Mouse (Mus musculus) liver, embryonic 16.5 days (tissue): ENCODE measurements around the gene Igflr1. TPM values are rescaled to one million over a fixed set of nuclear protein-coding genes. Genes with fewer than 3 reads are reported as not detected.

Source experiments
- ATAC-seq: fragments of 200-750 bp; cut with Nextera tagmentation; 2 replicates; pipeline ENCODE4 v1.8.0; 2017; ENCODE audit warnings: low read depth, mild to moderate bottlenecking, moderate number of reproducible peaks, moderate library complexity
- H3K27ac ChIP-seq: fragments of 300-500 bp; sonication (generic); 2 replicates; pipeline ENCODE4 v1.5.1; 2014; ENCODE audit warnings: mild to moderate bottlenecking, low read length
- H3K27me3 ChIP-seq: fragments of 300-500 bp; sonication (generic); 2 replicates; pipeline ENCODE4 v1.6.1; 2014; ENCODE audit warnings: low read depth, low read length, mixed read lengths; ENCODE audit not compliant: control insufficient read depth, insufficient read depth
- H3K36me3 ChIP-seq: fragments of 300-500 bp; sonication (generic); 2 replicates; pipeline ENCODE4 v1.6.1; 2014; ENCODE audit warnings: mild to moderate bottlenecking; ENCODE audit not compliant: control insufficient read depth, insufficient read depth
- H3K4me1 ChIP-seq: fragments of 300-500 bp; sonication (generic); 2 replicates; pipeline ENCODE4 v1.6.1; 2014; ENCODE audit warnings: low read depth, low read length, mixed read lengths; ENCODE audit not compliant: control insufficient read depth
- H3K4me2 ChIP-seq: fragments of 300-500 bp; sonication (generic); 2 replicates; pipeline ENCODE4 v1.6.1; 2014; ENCODE audit warnings: low read depth, low read length, mixed read lengths
- H3K4me3 ChIP-seq: fragments of 300-500 bp; sonication (generic); 2 replicates; pipeline ENCODE4 v1.5.1; 2014; ENCODE audit warnings: low read depth, mild to moderate bottlenecking, low read length
- H3K9ac ChIP-seq: fragments of 300-500 bp; sonication (generic); 2 replicates; pipeline ENCODE4 v1.6.1; 2014; ENCODE audit warnings: low read depth, low read length
- H3K9me3 ChIP-seq: fragments of 300-500 bp; sonication (generic); replicated peaks from 2 replicates; pipeline ENCODE4 v1.6.1; 2016; ENCODE audit warnings: low read length; ENCODE audit not compliant: control insufficient read depth
- WGBS: fragments of 180-500 bp; shearing (Covaris S2); extraction: QIAGEN DNeasy Blood & Tissue Kit; methylation state at CpG from one replicate; pipeline ENCODE4 v1.1.7; 2014; ENCODE audit not compliant: insufficient replicate concordance; 5-methylcytosine and 5-hydroxymethylcytosine counted together
- polyA plus RNA-seq: library from polyadenylated mRNA; unstranded; fragments of >200 nt; fragmentation: Nextera tagmentation; extraction: Ambion mirVana; gene quantifications from 2 replicates; pipeline ENCODE4 v1.2.1, GENCODE M21; 2015

The Igflr1 gene
- polyA plus RNA-seq, 1 experiment from 2014 or later, result 2.2 TPM

DNA sequence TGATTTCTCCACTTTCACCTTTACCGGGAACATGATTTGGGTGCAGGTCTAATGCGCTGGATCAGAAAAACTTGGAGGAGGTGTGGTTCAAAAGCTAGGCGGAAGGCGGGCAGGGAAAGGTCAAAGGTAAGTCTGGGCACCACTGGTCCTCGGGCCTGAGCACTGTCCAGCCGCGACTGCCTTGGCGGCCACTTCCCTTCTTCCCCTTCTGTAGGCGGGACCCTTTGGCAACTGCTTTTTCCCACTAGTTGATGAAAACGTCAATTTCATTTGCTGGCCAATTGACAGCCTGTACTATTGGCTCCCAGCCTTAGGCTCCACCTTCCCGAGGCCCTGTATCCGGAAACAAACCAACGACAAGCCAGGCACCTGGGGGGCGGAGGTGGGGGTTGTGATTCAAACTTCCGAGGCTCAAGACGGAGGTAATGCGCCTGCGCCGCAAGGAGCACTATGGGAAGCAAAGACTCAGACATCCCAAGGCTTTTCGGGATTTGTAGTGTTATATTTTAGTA is 5.7 kb upstream of the Igflr1 start, which contains the start of gene Lin37:
Gene Lin37 (minus strand): TSS at position 396 of the 512 bp plus-strand sequence.
- Histone ChIP-seq H3K4me1 (peaks cover 31% of the 10 kb centered on the region), H3K27me3 (no peaks in the 10 kb centered on the region), H3K36me3 (peaks cover 17% of the 10 kb centered on the region), H3K4me3 (peak within 1 kb of the TSS; percentile 76), H3K9me3 (no peaks in the 10 kb centered on the region), H3K9ac (peak within 1 kb of the TSS; percentile 72), H3K4me2 (peak within 1 kb of the TSS; percentile 80), H3K27ac (peak within 1 kb of the TSS; percentile 86)
- peak; percentile 84 for ATAC-seq
- under 1% methylated on average over 20 of the region's 20 CpGs for WGBS

GRCm38 (mm10) chr7:30560296-30560695 is 4.9 kb upstream of the Igflr1 start:
- no peaks in the 10 kb centered on the region for H3K9me3 ChIP-seq
- H3K27me3 ChIP-seq, result no peaks in the 10 kb centered on the region
- no peak overlapping the region for H3K9ac ChIP-seq
- H3K36me3 ChIP-seq, result peaks cover 12% of the 10 kb centered on the region
- peak overlapping the region; percentile 76 for H3K4me3 ChIP-seq
- no peak for ATAC-seq
- H3K27ac ChIP-seq, result peak overlapping the region; percentile 80
- H3K4me1 ChIP-seq, result peaks cover 31% of the 10 kb centered on the region
- 78% methylated on average over 2 of the region's 2 CpGs for WGBS
- peak overlapping the region; percentile 80; the same call in 1 of the 2 replicates for H3K4me2 ChIP-seq

GRCm38 (mm10) chr7:30562526-30563116 is 2.6 kb upstream of the Igflr1 start:
- no peak for ATAC-seq
- 0% methylated on average over 27 of the region's 27 CpGs for WGBS
- Histone ChIP-seq H3K4me1 (peaks cover 31% of the 10 kb centered on the region), H3K9me3 (no peaks in the 10 kb centered on the region), H3K4me3 (peak overlapping the region; percentile 95), H3K27me3 (no peaks in the 10 kb centered on the region), H3K9ac (peak overlapping the region; percentile 90), H3K27ac (peak overlapping the region; percentile 82), H3K36me3 (peaks cover 3% of the 10 kb centered on the region; the same call in 1 of the 2 replicates), H3K4me2 (peak overlapping the region; percentile 73)

GRCm38 (mm10) chr7:30563117-30563905 is 1.9 kb upstream of the Igflr1 start, which contains the start of the genes U2af1l4, Gm49396 and Psenen:
Gene U2af1l4 (plus strand): TSS chr7:30563301.
Gene Gm49396 (plus strand): TSS chr7:30563344.
Gene Psenen (minus strand): TSS chr7:30563627.
- H3K9ac ChIP-seq, result peak within 1 kb of the TSS; percentile 90
- H3K4me1 ChIP-seq, result peaks cover 26% of the 10 kb centered on the region
- under 1% methylated on average over 45 of the region's 45 CpGs for WGBS
- no peaks in the 10 kb centered on the region for H3K27me3 ChIP-seq
- no peaks in the 10 kb centered on the region for H3K9me3 ChIP-seq
- H3K4me3 ChIP-seq, result peak within 1 kb of the TSS; percentile 95
- peak within 1 kb of the TSS; percentile 98 for H3K27ac ChIP-seq
- H3K4me2 ChIP-seq, result peak within 1 kb of the TSS; percentile 73
- peaks cover 5% of the 10 kb centered on the region for H3K36me3 ChIP-seq
- peak; percentile 82 for ATAC-seq

GRCm38 (mm10) chr7:30563906-30564280 is 1.3 kb upstream of the Igflr1 start:
- Histone ChIP-seq H3K36me3 (peaks cover 10% of the 10 kb centered on the region), H3K4me1 (peaks cover 20% of the 10 kb centered on the region), H3K4me3 (peak overlapping the region; percentile 95), H3K27ac (peak overlapping the region; percentile 98), H3K9ac (peak overlapping the region; percentile 90), H3K4me2 (peak overlapping the region; percentile 73), H3K27me3 (no peaks in the 10 kb centered on the region), H3K9me3 (no peaks in the 10 kb centered on the region)
- no peak for ATAC-seq
- WGBS, result 25% methylated on average over 6 of the region's 6 CpGs

- no peak overlapping the region for H3K27ac ChIP-seq
- peaks cover 11% of the 10 kb centered on the region for H3K4me1 ChIP-seq
- H3K27me3 ChIP-seq, result no peaks in the 10 kb centered on the region
- 78% methylated on average over 9 of the region's 9 CpGs for WGBS
- no peak for ATAC-seq
- H3K4me3 ChIP-seq, result no peak overlapping the region
- H3K9me3 ChIP-seq, result no peaks in the 10 kb centered on the region
- no peak overlapping the region for H3K4me2 ChIP-seq
- H3K36me3 ChIP-seq, result peaks cover 30% of the 10 kb centered on the region
- H3K9ac ChIP-seq, result no peak overlapping the region
Observed at GRCm38 (mm10) chr7:30566033-30566432, 806 bp downstream of the Igflr1 start.

DNA sequence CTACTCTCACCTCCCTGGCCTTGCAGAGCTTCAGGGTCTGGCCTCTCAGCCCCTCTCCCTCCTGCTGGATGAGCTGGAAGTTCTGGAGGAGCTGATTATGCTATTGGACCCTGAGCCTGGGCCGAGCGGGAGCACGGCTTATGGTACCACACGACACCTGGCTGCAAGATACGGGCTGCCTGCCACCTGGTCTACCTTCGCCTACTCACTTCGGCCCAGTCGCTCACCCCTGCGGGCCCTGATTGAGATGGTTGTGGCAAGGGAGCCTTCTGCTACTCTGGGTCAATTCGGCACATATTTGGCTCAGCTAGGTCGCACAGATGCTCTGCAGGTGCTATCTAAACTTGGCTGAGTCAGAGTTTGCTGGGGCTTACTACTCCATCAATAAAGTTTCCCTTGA is 2.3 kb downstream of the Igflr1 start:
- Histone ChIP-seq H3K27me3 (no peaks in the 10 kb centered on the region), H3K9ac (no peak overlapping the region), H3K36me3 (peaks cover 38% of the 10 kb centered on the region), H3K4me1 (peaks cover 8% of the 10 kb centered on the region), H3K9me3 (no peaks in the 10 kb centered on the region), H3K27ac (no peak overlapping the region), H3K4me2 (no peak overlapping the region), H3K4me3 (no peak overlapping the region)
- 83% methylated on average over 11 of the region's 11 CpGs for WGBS
- ATAC-seq, result no peak

DNA sequence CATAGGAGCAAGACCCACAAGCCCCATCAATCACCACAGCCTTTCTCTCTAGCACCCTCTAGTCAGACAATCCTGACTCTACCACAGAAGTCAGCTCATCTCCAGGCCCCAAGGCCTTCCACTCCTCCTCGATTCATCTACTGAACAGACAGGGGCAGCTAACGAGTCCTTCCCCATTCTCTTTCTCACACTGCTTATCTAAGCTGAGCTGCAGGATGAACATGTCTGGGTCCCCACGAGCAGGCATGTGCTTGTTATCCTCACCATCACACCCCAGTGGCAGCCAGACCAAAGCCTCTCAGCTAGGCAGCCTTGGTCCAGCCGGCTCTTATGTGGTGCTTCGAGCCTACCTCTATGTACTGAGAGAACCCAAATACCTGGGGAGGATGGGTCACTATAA is 7.2 kb downstream of the Igflr1 start:
- peaks cover 82% of the 10 kb centered on the region for H3K36me3 ChIP-seq
- WGBS, result 46% methylated on average over 5 of the region's 5 CpGs
- H3K27ac ChIP-seq, result no peak overlapping the region
- no peak overlapping the region for H3K9ac ChIP-seq
- H3K4me2 ChIP-seq, result no peak overlapping the region
- peaks cover 7% of the 10 kb centered on the region for H3K4me1 ChIP-seq
- H3K9me3 ChIP-seq, result no peaks in the 10 kb centered on the region
- ATAC-seq, result peak; percentile 27; the same call in 1 of the 2 replicates
- no peaks in the 10 kb centered on the region for H3K27me3 ChIP-seq
- H3K4me3 ChIP-seq, result no peak overlapping the region
